Mouse (Mus musculus) embryonic facial prominence, embryonic 11.5 days (tissue): Measurements from ENCODE around the gene Zfp984. TPM values are rescaled to one million over a fixed set of nuclear protein-coding genes. Genes with fewer than 3 reads are reported as not detected.
"Not testable (repeated sequence)": the region's sequence is repeated elsewhere in the genome, so short reads cannot be mapped to it uniquely, and the experiment has no call there.

ENCODE experiments used
- ATAC-seq: fragments of 200-750 bp; cut with Nextera tagmentation; replicated peaks from 2 replicates; pipeline ENCODE4 v1.8.0; 2017; ENCODE audit warnings: low read depth; ENCODE audit not compliant: insufficient number of reproducible peaks, low FRiP score, low TSS enrichment
- DNase-seq: peaks from one replicate; pipeline ENCODE4 v3.0.0-alpha.2; 2015; ENCODE audit warnings: low spot score
- H3K27ac ChIP-seq: fragments of 300-500 bp; sonication (generic); replicated peaks from 2 replicates; pipeline ENCODE4 v1.5.1; 2014; ENCODE audit warnings: mild to moderate bottlenecking, low read depth, low read length, control low read depth
- H3K27me3 ChIP-seq: fragments of 300-500 bp; sonication (generic); 2 replicates; pipeline ENCODE4 v1.6.1; 2014; ENCODE audit warnings: mild to moderate bottlenecking, low read length, moderate library complexity, mixed read lengths; ENCODE audit not compliant: control insufficient read depth, insufficient read depth
- H3K36me3 ChIP-seq: fragments of 300-500 bp; sonication (generic); replicated peaks from 2 replicates; pipeline ENCODE4 v1.6.1; 2014; ENCODE audit warnings: low read depth, mild to moderate bottlenecking, low read length, moderate library complexity, mixed read lengths; ENCODE audit not compliant: control insufficient read depth, insufficient read depth
- H3K4me1 ChIP-seq: fragments of 300-500 bp; sonication (generic); 2 replicates; pipeline ENCODE4 v1.6.1; 2014; ENCODE audit warnings: low read length, mixed read lengths; ENCODE audit not compliant: control insufficient read depth, insufficient read depth
- H3K4me2 ChIP-seq: fragments of 300-500 bp; sonication (generic); 2 replicates; pipeline ENCODE4 v1.6.1; 2014; ENCODE audit warnings: low read depth, mild to moderate bottlenecking, control low read depth, low read length, moderate library complexity
- H3K4me3 ChIP-seq: fragments of 300-500 bp; sonication (generic); 2 replicates; pipeline ENCODE4 v1.5.1; 2014; ENCODE audit warnings: low read depth, low read length, control low read depth
- H3K9ac ChIP-seq: fragments of 300-500 bp; sonication (generic); replicated peaks from 2 replicates; pipeline ENCODE4 v1.6.1; 2014; ENCODE audit warnings: mild to moderate bottlenecking, control low read depth, low read length
- H3K9me3 ChIP-seq: fragments of 300-500 bp; sonication (generic); replicated peaks from 2 replicates; pipeline ENCODE4 v1.6.1; 2016; ENCODE audit warnings: mild to moderate bottlenecking, low read length, inconsistent platforms, mixed read lengths; ENCODE audit not compliant: control insufficient read depth
- WGBS: fragments of 180-500 bp; shearing (Covaris S2); extraction: QIAGEN DNeasy Blood & Tissue Kit; methylation state at CpG from one replicate; pipeline ENCODE4 v1.1.7; 2014; 5-methylcytosine and 5-hydroxymethylcytosine counted together
- polyA plus RNA-seq: library from polyadenylated mRNA; unstranded; fragments of >200 nt; fragmentation: Nextera tagmentation; extraction: Ambion mirVana; gene quantifications from 2 replicates; pipeline ENCODE4 v1.2.1, GENCODE M21; 2014

The Zfp984 gene
- polyA plus RNA-seq, 1 experiment from 2014 or later, result 11.0 TPM

GRCm38 (mm10) chr4:147821414-147821813 lies 11.8 kb upstream of the Zfp984 start:
- 85% methylated on average over 3 of the region's 3 CpGs for WGBS
- not testable (repeated sequence) for H3K9ac ChIP-seq, ATAC-seq, H3K27ac ChIP-seq, H3K36me3 ChIP-seq, DNase-seq, H3K27me3 ChIP-seq, H3K4me3 ChIP-seq, H3K9me3 ChIP-seq, H3K4me1 ChIP-seq, H3K4me2 ChIP-seq

GRCm38 (mm10) chr4:147819659-147820058 lies 10.1 kb upstream of the Zfp984 start:
- not testable (repeated sequence) for H3K4me3 ChIP-seq, H3K4me2 ChIP-seq, DNase-seq, H3K27me3 ChIP-seq, H3K4me1 ChIP-seq, H3K27ac ChIP-seq, H3K9ac ChIP-seq, H3K36me3 ChIP-seq, H3K9me3 ChIP-seq
- 0 out of 2 replicates have a peak, but pooled peaks have one; percentile 34 for ATAC-seq
- WGBS, result 77% methylated on average over 7 of the region's 7 CpGs

DNA sequence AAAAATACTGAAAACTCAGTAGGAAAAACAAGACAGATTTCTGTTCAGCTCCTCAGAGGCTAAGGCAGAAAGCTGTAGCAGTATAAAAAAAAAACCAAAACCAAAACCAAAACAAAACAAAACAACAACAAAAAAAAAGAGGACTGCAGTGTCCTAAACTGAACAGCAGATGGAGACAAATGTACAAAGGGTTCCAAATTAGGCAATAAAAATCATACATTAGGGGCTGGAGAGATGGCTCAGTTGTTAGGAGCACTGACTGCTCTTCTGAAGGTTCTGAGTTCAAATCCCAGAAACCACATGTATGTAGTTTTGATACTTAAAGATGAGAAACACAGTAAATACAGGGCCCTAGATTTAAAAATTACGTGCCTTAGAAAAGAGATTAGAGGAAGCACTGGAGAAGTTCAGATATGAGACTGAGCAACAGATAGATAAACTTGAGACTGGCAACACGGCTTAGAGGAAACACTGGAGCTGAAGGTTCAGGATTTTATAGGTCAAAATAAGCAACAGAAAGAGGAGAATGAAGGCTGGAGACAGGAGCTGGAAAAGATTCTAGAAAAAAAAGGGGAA lies 5.1 kb upstream of the Zfp984 start:
- Histone ChIP-seq H3K9ac (no peak overlapping the region), H3K9me3 (no peaks in the 10 kb centered on the region), H3K4me3 (no peak overlapping the region), H3K4me2 (no peak overlapping the region), H3K27me3 (no peaks in the 10 kb centered on the region), H3K27ac (no peak overlapping the region), H3K36me3 (no peaks in the 10 kb centered on the region), H3K4me1 (no peaks in the 10 kb centered on the region)
- DNase-seq, result peak; percentile 15
- no peak for ATAC-seq
- WGBS, result 84% methylated on average over 2 of the region's 2 CpGs

DNA sequence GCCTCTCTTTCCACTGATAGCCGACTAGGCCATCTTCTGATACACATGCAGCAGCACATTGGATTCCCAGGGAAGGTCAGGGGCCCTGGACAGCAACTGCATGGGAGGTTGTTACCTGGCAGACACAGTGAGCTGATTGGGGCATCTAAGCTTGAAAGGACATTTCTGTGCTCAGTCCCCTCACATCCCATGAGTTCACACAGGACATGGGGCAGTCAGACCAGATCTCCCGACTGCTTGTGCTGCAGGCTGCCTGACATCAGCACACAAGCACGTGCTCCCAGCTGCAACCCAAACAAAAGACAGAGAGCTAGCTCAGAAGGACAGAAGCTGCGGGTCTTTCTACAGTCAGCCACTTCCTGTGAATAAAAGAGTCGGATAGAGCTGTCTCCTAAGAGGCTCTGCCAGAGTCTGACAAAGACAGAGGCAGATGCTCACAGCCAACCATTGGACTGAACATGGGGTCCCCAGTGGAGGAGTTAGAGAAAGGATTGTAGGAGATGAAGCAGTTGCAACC lies 3.7 kb upstream of the Zfp984 start:
- ATAC-seq (0 out of 2 replicates have a peak, but pooled peaks have one; percentile 36), DNase-seq (no peak)
- H3K4me3 ChIP-seq, result no peak overlapping the region
- no peaks in the 10 kb centered on the region for H3K36me3 ChIP-seq
- no peaks in the 10 kb centered on the region for H3K27me3 ChIP-seq
- H3K4me1 ChIP-seq, result no peaks in the 10 kb centered on the region
- no peak overlapping the region for H3K27ac ChIP-seq
- H3K4me2 ChIP-seq, result no peak overlapping the region
- no peak overlapping the region for H3K9ac ChIP-seq
- no peaks in the 10 kb centered on the region for H3K9me3 ChIP-seq
- 53% methylated on average over 5 of the region's 5 CpGs for WGBS

DNA sequence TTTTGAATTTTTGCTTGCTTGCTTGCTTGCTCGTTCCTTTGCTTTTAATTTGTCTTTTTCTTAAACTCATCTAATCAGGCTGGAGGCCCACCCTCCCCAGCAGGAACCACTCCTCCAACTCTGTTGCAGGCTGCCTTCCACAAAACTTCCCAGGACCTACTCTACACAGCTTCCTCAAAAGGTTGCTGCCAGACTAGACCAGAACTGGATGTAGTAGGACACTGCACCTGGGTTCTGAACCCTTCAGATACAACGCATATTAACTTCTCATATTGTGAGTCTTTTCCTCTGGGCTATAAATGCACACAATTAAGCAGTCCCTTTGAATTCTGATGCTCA lies 347 bp upstream of the Zfp984 start:
- not testable (repeated sequence) for H3K27ac ChIP-seq, H3K36me3 ChIP-seq, H3K9me3 ChIP-seq, ATAC-seq, H3K4me2 ChIP-seq, H3K4me1 ChIP-seq, H3K27me3 ChIP-seq, H3K9ac ChIP-seq, DNase-seq, H3K4me3 ChIP-seq
- 46% methylated on average over 2 of the region's 2 CpGs for WGBS

GRCm38 (mm10) chr4:147808483-147808882 lies 1.1 kb downstream of the Zfp984 start:
- H3K4me2 ChIP-seq, H3K4me1 ChIP-seq, H3K36me3 ChIP-seq, DNase-seq, H3K9ac ChIP-seq, H3K27ac ChIP-seq, ATAC-seq, H3K4me3 ChIP-seq, H3K27me3 ChIP-seq, H3K9me3 ChIP-seq: not testable (repeated sequence)
- WGBS, result 72% methylated on average over 4 of the region's 4 CpGs

GRCm38 (mm10) chr4:147795308-147795707 lies 14.3 kb downstream of the Zfp984 start:
- WGBS, result 91% methylated on average over 1 of the region's 1 CpGs
- not testable (repeated sequence) for H3K4me2 ChIP-seq, DNase-seq, H3K36me3 ChIP-seq, H3K4me1 ChIP-seq, H3K4me3 ChIP-seq, H3K27me3 ChIP-seq, ATAC-seq, H3K9ac ChIP-seq, H3K27ac ChIP-seq, H3K9me3 ChIP-seq

- not testable (repeated sequence) for H3K27ac ChIP-seq, H3K9ac ChIP-seq, ATAC-seq, H3K4me1 ChIP-seq, H3K4me3 ChIP-seq, H3K36me3 ChIP-seq, H3K4me2 ChIP-seq, H3K27me3 ChIP-seq, H3K9me3 ChIP-seq, DNase-seq
- 89% methylated on average over 1 of the region's 3 CpGs for WGBS
Observed at GRCm38 (mm10) chr4:147794026-147794665, 15.4 kb downstream of the Zfp984 start.
